Mouse (Mus musculus) brown adipose tissue, adult 24 weeks (tissue): Measurements from ENCODE around the gene Armh3. TPM values are rescaled to one million over a fixed set of nuclear protein-coding genes. Genes with fewer than 3 reads are reported as not detected.

Source experiments
- H3K27ac ChIP-seq: fragments of 200-500 bp; replicated peaks from 2 replicates; pipeline ENCODE4 v1.5.1; 2012; ENCODE audit warnings: low read depth, mild to moderate bottlenecking, low read length
- H3K4me1 ChIP-seq: fragments of 200-500 bp; 2 replicates; pipeline ENCODE4 v1.6.1; 2012; ENCODE audit warnings: low read length, mixed read lengths; ENCODE audit not compliant: control insufficient read depth, insufficient read depth, insufficient read length
- H3K4me3 ChIP-seq: fragments of 200-500 bp; 2 replicates; pipeline ENCODE4 v1.5.1; 2012; ENCODE audit warnings: low read depth, mild to moderate bottlenecking, low read length, moderate library complexity; ENCODE audit not compliant: insufficient read depth
- polyA plus RNA-seq: library from polyadenylated mRNA; stranded (reverse); fragments of >200 nt; gene quantifications from 2 replicates; pipeline ENCODE4 v1.2.4, GENCODE M21; 2012; ENCODE audit not compliant: missing spikeins, insufficient read depth, insufficient read length

Gene Armh3
- 6.6 and 8.3 TPM in 2 replicates for polyA plus RNA-seq

DNA sequence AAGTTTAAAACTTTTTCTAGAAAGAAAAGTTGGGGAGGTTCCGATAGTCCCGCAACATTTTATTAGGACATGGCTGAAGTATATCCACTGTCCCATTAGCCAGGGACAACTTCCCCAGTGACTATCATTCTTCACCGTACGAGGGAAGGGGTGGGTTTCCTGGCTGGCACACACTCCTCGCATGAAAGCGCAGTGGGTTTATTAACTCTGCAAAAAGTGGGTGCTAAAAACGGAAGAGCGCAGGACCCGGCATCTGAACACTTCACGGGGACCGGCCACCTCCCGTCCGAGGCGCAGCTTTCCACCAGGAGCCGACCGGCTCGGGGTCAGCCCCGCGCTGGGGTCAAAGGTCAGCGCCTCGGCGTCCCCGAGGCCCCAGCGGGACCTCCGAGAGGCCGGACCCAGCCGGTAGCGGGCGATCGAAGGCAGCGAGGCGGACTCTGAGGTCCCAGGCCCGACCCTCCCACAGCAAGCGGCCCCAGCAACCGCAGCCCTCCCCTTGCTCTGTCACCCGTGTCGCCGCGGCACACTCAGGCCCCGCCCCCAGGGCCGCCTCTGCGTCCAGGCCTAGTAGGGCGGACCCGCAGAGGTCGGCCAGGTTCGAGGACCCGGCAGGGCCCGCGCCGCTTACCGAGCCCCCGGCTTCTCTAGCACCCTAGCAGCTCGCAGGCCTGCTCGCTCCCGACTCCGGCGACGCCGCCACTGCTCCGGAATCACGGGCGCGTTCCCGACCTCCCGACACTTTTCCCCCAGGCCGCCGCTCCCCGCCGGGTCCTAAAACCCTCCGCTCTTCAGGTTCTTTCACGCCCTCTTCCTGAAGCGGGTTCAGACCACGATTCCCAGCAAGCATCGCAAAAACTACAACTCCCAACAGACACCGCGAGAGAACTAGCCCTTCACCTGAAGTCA is at the start of gene Armh3:
TSS of gene Armh3 (minus strand) at position 704 of the 909 bp plus-strand sequence.
- H3K4me3 ChIP-seq: peak within 1 kb of the TSS; percentile 92
- H3K4me1 ChIP-seq: no peaks in the 10 kb centered on the region

GRCm38 (mm10) chr19:46047426-46047825 is 49.1 kb upstream of the Armh3 start:
- Histone ChIP-seq H3K4me1 (peaks cover 10% of the 10 kb centered on the region), H3K27ac (no peak overlapping the region), H3K4me3 (no peak overlapping the region)

More for the DNA sequence above, at the start of gene Armh3:
- H3K27ac ChIP-seq: peak within 1 kb of the TSS; percentile 97

GRCm38 (mm10) chr19:46046621-46047025 is 48.3 kb upstream of the Armh3 start:
- Histone ChIP-seq H3K4me3 (peak overlapping the region; percentile 40; the same call in 1 of the 2 replicates), H3K27ac (peak overlapping the region; percentile 87), H3K4me1 (peaks cover 15% of the 10 kb centered on the region)

DNA sequence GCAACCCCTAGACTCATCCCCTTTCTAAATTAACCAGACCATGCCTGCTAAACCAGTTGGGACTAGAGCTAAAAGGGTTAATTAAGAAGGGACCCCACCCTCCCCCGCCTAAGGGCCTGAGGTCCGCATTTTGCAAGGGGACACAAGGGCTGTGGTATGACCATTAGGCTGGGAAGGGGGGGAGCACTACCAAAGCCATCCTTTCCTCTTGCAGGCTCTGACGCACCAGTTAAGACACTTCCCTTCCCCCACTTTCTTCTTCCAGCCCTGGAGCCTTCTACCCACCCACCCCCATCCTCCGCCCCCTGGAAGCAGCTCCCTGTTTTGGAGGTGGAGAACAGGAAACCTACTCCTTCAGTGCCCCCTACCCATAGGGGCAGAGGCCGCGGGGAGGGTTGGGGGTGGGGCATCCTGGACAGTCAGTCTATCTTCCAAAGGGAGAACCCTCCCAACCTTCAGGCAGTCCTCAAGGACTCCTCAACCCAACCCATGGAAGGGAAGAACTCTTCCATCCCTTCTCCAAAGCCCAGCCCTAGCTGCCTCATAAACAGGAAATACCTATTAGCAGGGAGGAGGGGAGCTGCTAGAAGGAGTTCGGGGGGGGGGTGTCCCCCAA is 47.5 kb upstream of the Armh3 start:
- Histone ChIP-seq H3K4me3 (peak overlapping the region; percentile 95), H3K4me1 (peaks cover 20% of the 10 kb centered on the region), H3K27ac (peak overlapping the region; percentile 95)

DNA sequence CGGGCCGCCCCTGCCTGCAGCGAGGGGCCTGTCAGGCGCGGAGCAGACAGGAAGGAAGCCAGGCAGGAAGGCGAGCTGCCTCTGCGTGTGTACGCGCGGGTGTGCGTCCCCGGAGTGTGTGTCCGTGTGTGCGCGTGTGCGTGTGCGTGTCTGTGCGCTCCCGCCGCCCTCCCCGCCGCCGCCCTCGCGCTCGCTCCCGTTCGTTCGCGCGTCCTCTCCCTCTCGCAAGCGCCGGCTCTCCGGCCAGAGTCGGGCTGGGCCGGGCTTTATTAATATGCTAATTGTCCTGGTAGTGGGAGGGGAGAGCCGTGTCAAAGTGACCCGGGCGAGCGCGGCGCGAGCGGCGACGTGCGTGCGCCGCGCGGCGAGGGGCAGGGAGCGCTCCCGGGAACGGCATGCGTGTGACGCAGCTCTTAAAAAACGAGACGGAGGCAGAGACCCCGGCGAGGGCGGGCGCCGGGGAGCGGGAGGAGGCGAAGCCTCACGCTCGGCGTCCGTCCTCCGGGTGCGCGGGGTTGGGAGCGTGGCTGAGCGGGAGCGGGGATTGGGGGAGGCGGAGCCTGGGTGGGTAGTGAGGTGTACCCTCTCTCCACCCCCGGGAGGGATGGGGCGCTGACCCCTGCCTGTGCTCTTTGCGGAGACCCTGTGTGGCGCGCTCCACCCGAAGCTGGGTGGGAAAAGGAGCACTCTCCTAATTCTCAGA is 46.9 kb upstream of the Armh3 start, which contains the start of gene Ldb1:
TSS of gene Ldb1 (minus strand) at position 222 of the 703 bp plus-strand sequence.
- H3K27ac ChIP-seq: peak within 1 kb of the TSS; percentile 95
- peaks cover 23% of the 10 kb centered on the region for H3K4me1 ChIP-seq
- peak within 1 kb of the TSS; percentile 95 for H3K4me3 ChIP-seq

DNA sequence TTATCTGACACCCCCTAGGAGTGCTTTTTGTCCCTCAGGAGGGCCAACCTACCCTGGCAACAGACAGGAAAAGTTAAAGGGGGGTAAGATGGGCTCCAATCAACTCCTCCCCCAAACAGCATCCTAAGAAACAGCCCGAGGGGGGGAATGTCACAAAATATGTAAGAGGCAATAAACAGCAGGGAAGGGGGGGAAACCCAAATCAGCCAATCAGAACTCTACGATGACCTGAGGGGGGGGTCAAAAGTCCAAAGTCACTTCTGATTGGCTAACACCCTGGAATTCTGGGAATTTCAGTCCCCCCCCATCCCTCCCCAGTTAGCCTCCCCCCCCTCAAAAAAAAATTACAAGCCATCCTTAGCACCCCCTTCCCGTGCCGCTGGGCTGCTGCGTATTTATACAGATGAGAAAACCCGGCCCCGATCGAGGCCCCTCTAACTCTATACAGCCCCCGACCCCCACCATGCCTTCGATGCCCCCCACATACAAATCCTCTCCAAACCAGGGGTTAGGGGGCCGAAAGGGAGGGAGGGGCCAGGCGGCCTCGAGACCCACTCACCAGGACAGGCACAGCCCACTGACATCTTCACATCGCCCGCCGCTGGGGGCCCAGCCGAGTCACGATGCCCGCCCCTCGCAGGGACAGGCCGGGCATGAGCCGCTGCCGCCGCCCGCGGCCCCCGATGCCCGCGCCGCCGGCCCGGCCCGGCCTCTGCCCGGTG is 46.1 kb upstream of the Armh3 start, which contains the start of gene Pprc1:
TSS of gene Pprc1 (plus strand) at position 616 of the 722 bp plus-strand sequence.
- H3K27ac ChIP-seq: peak within 1 kb of the TSS; percentile 95
- peaks cover 25% of the 10 kb centered on the region for H3K4me1 ChIP-seq
- peak within 1 kb of the TSS; percentile 95 for H3K4me3 ChIP-seq

DNA sequence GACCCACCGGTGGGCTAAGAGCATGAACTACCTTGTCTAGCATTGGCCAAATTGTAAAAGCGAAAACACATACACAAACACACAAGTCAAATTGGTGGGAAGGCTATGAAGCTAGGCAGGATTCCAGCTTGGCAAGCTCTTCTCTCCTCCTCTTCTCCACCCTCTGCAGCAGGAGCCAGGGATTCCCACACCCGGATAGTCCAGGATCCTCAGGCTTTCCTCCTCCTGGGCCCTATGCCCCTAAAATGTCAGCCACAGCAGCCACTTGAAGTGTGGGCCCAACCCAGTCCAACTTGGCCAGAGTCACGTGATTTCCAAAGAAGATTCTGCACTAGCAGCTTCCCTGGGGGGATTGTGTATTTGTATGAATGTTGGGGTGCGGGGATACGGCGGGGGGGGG is 45.1 kb upstream of the Armh3 start:
- H3K27ac ChIP-seq: no peak overlapping the region
- peak overlapping the region; percentile 3; the same call in 1 of the 2 replicates for H3K4me3 ChIP-seq
- peaks cover 25% of the 10 kb centered on the region for H3K4me1 ChIP-seq

DNA sequence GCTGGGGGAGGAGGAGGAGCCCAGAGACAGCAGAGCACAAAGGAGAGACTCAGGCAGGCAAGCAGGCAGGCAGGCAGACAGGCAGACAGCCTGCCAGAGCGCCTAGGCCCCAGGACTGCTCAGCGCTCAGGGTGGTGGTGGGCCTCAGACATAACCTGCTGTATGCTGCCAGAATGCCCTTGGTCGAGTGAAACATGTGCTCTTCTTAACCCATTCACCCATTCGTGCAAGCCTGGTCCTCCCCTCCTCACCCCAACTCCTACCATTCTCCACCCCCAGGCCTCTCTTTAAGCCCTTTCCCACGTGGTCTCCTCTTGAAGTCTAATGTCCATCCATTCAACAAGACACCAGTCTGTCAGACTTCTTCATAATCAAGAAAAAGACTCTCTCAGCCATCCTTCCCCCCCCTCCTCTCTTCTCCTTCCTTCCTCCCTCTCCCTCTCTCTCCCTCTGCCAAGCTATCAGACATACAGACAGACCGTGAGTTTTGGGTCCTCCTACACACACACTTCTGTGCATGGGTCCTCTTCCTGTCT is 44.3 kb upstream of the Armh3 start:
- no peak overlapping the region; the same call in 1 of the 2 replicates for H3K27ac ChIP-seq
- peaks cover 25% of the 10 kb centered on the region for H3K4me1 ChIP-seq
- peak overlapping the region; percentile 3; the same call in 1 of the 2 replicates for H3K4me3 ChIP-seq

DNA sequence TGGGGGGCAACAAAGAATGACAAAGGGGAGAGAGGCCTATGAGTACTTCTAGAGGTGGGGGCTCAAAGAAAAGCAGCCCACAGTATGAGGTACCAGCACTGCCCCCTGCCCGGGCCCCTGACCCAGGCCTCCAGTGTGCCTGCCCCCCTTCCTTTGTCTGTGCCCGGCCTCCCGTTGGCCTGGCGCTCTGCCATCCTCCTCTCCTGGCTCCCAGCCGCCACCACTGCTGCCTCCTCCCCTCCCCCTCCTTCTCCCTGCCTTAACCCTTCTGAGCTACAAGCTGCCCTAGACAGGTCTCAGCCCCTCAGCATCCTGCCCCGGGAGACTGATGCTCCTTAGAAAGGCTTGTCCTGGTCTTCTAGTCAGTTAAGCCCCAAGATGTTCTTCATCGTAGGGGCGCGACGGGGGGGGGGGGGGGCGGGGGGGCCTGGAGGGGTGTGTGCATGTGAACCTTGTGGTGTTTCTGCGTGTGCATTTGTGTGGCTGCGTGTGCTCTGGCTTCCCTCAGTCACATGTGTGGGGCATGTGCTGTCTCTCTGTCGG is 43.7 kb upstream of the Armh3 start:
- Histone ChIP-seq H3K4me1 (peaks cover 25% of the 10 kb centered on the region), H3K27ac (no peak overlapping the region; the same call in none of the 2 replicates), H3K4me3 (no peak overlapping the region)

GRCm38 (mm10) chr19:46041299-46041932 is 43.1 kb upstream of the Armh3 start:
- peaks cover 25% of the 10 kb centered on the region for H3K4me1 ChIP-seq
- 0 out of 2 replicates have a peak overlapping the region, but pooled peaks have one; percentile 2 for H3K4me3 ChIP-seq
- H3K27ac ChIP-seq: peak overlapping the region; percentile 19

GRCm38 (mm10) chr19:46040149-46040902 is 42.0 kb upstream of the Armh3 start:
- Histone ChIP-seq H3K4me3 (peak overlapping the region; percentile 55), H3K4me1 (peaks cover 25% of the 10 kb centered on the region), H3K27ac (peak overlapping the region; percentile 46)

DNA sequence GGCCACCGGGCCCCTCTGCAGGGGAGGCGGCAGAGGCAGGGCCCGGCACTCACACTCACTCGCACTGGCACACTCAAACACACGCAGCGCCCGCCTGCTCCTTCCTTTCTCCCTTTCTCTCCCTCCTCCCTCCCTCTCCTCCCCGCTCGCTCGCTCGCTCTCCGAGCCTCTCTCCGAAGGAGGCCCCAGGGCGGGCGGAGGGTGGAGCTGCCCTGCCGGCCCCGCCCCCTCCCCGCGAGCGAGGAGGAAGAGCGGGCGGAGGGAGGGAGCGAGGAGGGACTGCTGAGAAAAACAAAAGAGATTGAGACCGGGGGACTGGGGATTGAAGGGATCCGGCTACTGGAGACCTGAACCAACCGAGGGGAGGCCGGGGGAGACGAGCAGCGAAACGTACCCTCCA is 41.2 kb upstream of the Armh3 start:
- Histone ChIP-seq H3K27ac (peak overlapping the region; percentile 46), H3K4me3 (peak overlapping the region; percentile 55), H3K4me1 (peaks cover 25% of the 10 kb centered on the region)

DNA sequence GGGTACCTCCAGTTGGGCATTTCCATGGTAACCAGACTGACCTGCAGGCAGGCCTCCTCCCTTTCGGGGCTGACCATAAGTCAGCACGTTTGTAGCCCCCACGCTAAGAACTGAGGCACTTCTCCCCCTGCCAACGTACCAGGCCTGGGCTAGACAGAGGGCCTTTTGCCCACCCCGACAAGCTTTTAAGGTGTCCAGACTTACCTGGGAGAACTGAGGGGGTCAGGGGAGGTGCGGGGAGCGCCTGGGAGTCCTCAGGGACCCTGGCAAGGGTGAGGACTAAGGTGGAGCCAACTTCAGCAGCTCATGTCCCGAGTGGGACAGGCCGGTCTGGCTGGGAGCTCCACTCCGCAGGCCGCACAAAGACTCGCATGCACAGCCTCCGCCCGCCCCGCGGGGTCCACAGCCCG is 40.6 kb upstream of the Armh3 start:
- Histone ChIP-seq H3K4me3 (peak overlapping the region; percentile 50), H3K27ac (no peak overlapping the region), H3K4me1 (peaks cover 25% of the 10 kb centered on the region)
